In genomic region chr7:112789693-112790092, GRCm38 (mm10) we compare ENCODE assay signal across 27 mouse cellular contexts.
DNase-seq lines count a peak whose midpoint lies in the region; ATAC-seq and TF ChIP-seq lines count a peak whose summit lies in the region.
"Had no signal": no experiment of that assay in that cellular context is flagged by ENCODE, and none has a peak within 500 bp of the region (broad histone marks: within the 10 kb centered on the region; RNA-seq: fewer than 3 reads in every experiment).

No protein-coding gene starts in this region.

- H3K9me3 ChIP-seq in embryonic facial prominence, embryonic 14.5 days (ENCODE audit: control insufficient read depth, low read length) = no peaks in the 10 kb centered on the region
- H3K9me3 ChIP-seq in embryonic facial prominence, embryonic 10.5 days = no peaks in the 10 kb centered on the region
- no peaks in the 10 kb centered on the region for H3K9me3 ChIP-seq in hindbrain, embryonic 13.5 days
- no peaks in the 10 kb centered on the region for H3K9me3 ChIP-seq in hindbrain, embryonic 12.5 days (replicated peaks)
- no peaks in the 10 kb centered on the region for H3K9me3 ChIP-seq in lung, postnatal 0 days (ENCODE audit: low read length)
- no peaks in the 10 kb centered on the region for H3K9me3 ChIP-seq in stomach, postnatal 0 days (ENCODE audit: control insufficient read depth, low read length)
- H3K9me3 ChIP-seq: forebrain, embryonic 10.5 days; heart, embryonic 13.5 days; midbrain, embryonic 15.5 days; neural tube, embryonic 12.5 days had no signal

- peaks cover 42% of the 10 kb centered on the region for H3K4me1 ChIP-seq in embryonic facial prominence, embryonic 14.5 days (ENCODE audit: control insufficient read depth, insufficient read depth, low read length)
- H3K4me1 ChIP-seq in embryonic facial prominence, embryonic 10.5 days = peaks cover 79% of the 10 kb centered on the region
- peaks cover 59% of the 10 kb centered on the region for H3K4me1 ChIP-seq in hindbrain, embryonic 13.5 days (replicated peaks)
- H3K4me1 ChIP-seq in hindbrain, embryonic 12.5 days = peaks cover 61% of the 10 kb centered on the region
- peaks cover 22% of the 10 kb centered on the region for H3K4me1 ChIP-seq in lung, postnatal 0 days (ENCODE audit: insufficient read depth, low read depth, low read length)
- H3K4me1 ChIP-seq in stomach, postnatal 0 days (replicated peaks; ENCODE audit: control insufficient read depth, insufficient read depth) = peaks cover 14% of the 10 kb centered on the region

- TF ChIP-seq CTCF in lung, postnatal 0 days (IDR thresholded peaks at IDR 0.05) = no peak
- no peak for TF ChIP-seq CTCF in stomach, postnatal 0 days (IDR thresholded peaks at IDR 0.05; ENCODE audit: low read depth)

- no peaks in the 10 kb centered on the region for H3K36me3 ChIP-seq in embryonic facial prominence, embryonic 14.5 days (ENCODE audit: control insufficient read depth, insufficient read depth, low read length)
- H3K36me3 ChIP-seq in embryonic facial prominence, embryonic 10.5 days (replicated peaks) = no peaks in the 10 kb centered on the region
- H3K36me3 ChIP-seq in hindbrain, embryonic 13.5 days = no peaks in the 10 kb centered on the region
- H3K36me3 ChIP-seq in hindbrain, embryonic 12.5 days = no peaks in the 10 kb centered on the region
- H3K36me3 ChIP-seq in lung, postnatal 0 days (ENCODE audit: insufficient read depth, low read length) = no peaks in the 10 kb centered on the region
- no peaks in the 10 kb centered on the region for H3K36me3 ChIP-seq in stomach, postnatal 0 days (ENCODE audit: control insufficient read depth, insufficient read depth, low read length)
- H3K36me3 ChIP-seq: forebrain, embryonic 10.5 days; midbrain, embryonic 15.5 days; neural tube, embryonic 12.5 days had no signal

- no peaks in the 10 kb centered on the region for H3K27me3 ChIP-seq in embryonic facial prominence, embryonic 14.5 days (replicated peaks; ENCODE audit: control insufficient read depth, insufficient read depth, low read length)
- no peaks in the 10 kb centered on the region for H3K27me3 ChIP-seq in embryonic facial prominence, embryonic 10.5 days (replicated peaks; ENCODE audit: low read depth, poor library complexity, severe bottlenecking)
- H3K27me3 ChIP-seq in hindbrain, embryonic 13.5 days = no peaks in the 10 kb centered on the region
- H3K27me3 ChIP-seq in hindbrain, embryonic 12.5 days = no peaks in the 10 kb centered on the region
- H3K27me3 ChIP-seq in lung, postnatal 0 days (replicated peaks; ENCODE audit: insufficient read depth, low read length) = no peaks in the 10 kb centered on the region
- H3K27me3 ChIP-seq in stomach, postnatal 0 days (ENCODE audit: control insufficient read depth, insufficient read depth, low read length) = no peaks in the 10 kb centered on the region
- H3K27me3 ChIP-seq: CH12.LX; heart, embryonic 13.5 days; midbrain, embryonic 15.5 days; neural tube, embryonic 12.5 days had no signal

- no peak overlapping the region for H3K4me3 ChIP-seq in embryonic facial prominence, embryonic 14.5 days (ENCODE audit: low read depth, low read length)
- H3K4me3 ChIP-seq in embryonic facial prominence, embryonic 10.5 days = no peak overlapping the region
- no peak overlapping the region for H3K4me3 ChIP-seq in hindbrain, embryonic 13.5 days
- no peak overlapping the region for H3K4me3 ChIP-seq in hindbrain, embryonic 12.5 days
- no peak overlapping the region for H3K4me3 ChIP-seq in lung, postnatal 0 days (ENCODE audit: low read depth, low read length)
- H3K4me3 ChIP-seq in stomach, postnatal 0 days (ENCODE audit: low read depth, low read length) = no peak overlapping the region
- H3K4me3 ChIP-seq: forebrain, embryonic 10.5 days; heart, embryonic 13.5 days; midbrain, embryonic 15.5 days; neural tube, embryonic 12.5 days had no signal

- H3K4me2 ChIP-seq in embryonic facial prominence, embryonic 14.5 days (ENCODE audit: low read depth, low read length) = no peak overlapping the region
- H3K4me2 ChIP-seq in hindbrain, embryonic 13.5 days = no peak overlapping the region
- no peak overlapping the region for H3K4me2 ChIP-seq in hindbrain, embryonic 12.5 days (replicated peaks)
- no peak overlapping the region for H3K4me2 ChIP-seq in lung, postnatal 0 days (replicated peaks; ENCODE audit: low read depth, low read length)
- H3K4me2 ChIP-seq in stomach, postnatal 0 days (replicated peaks; ENCODE audit: low read depth) = no peak overlapping the region
- H3K4me2 ChIP-seq: heart, embryonic 13.5 days; liver, embryonic 11.5 days; midbrain, embryonic 15.5 days; neural tube, embryonic 12.5 days had no signal

- no peak for DNase-seq in embryonic facial prominence, embryonic 14.5 days (ENCODE audit: low spot score)
- DNase-seq in embryonic facial prominence, embryonic 10.5 days (ENCODE audit: low spot score) = no peak
- no peak for DNase-seq in lung, postnatal 0 days (ENCODE audit: low spot score)
- DNase-seq in lung, postnatal 36 days = no peak
- DNase-seq in stomach, postnatal 0 days (ENCODE audit: low spot score) = no peak
- DNase-seq in Muller cell, postnatal 12 days (ENCODE audit: inconsistent ontology term) = no peak
- DNase-seq: adrenal gland, postnatal 10 days; cerebellum, adult 8-10 months; cerebellum, postnatal 25 days; forebrain, postnatal 0 days; gastrocnemius, postnatal 25 days; heart, adult 18-20 months; heart, postnatal 10 days; kidney, adult 2 months; layer of hippocampus, adult 9-11 months; right cerebral cortex, postnatal 4 days; thymus, postnatal 4 days had no signal

- WGBS in embryonic facial prominence, embryonic 14.5 days = 87% methylated on average over 4 of the region's 4 CpGs
- 83% methylated on average over 4 of the region's 4 CpGs for WGBS in embryonic facial prominence, embryonic 10.5 days
- WGBS in hindbrain, embryonic 13.5 days = 88% methylated on average over 4 of the region's 4 CpGs
- WGBS in hindbrain, embryonic 12.5 days = 85% methylated on average over 4 of the region's 4 CpGs
- 73% methylated on average over 4 of the region's 4 CpGs for WGBS in lung, postnatal 0 days
- whole genome bisulfite sequencing in stomach, postnatal 0 days = 86% methylated on average over 4 of the region's 4 CpGs

- H3K9ac ChIP-seq in embryonic facial prominence, embryonic 14.5 days (ENCODE audit: low read depth, low read length) = no peak overlapping the region
- H3K9ac ChIP-seq in hindbrain, embryonic 13.5 days = no peak overlapping the region
- H3K9ac ChIP-seq in hindbrain, embryonic 12.5 days = no peak overlapping the region
- H3K9ac ChIP-seq in lung, postnatal 0 days (replicated peaks; ENCODE audit: low read depth) = no peak overlapping the region
- H3K9ac ChIP-seq in stomach, postnatal 0 days (ENCODE audit: low read length) = no peak overlapping the region
- H3K9ac ChIP-seq: forebrain, postnatal 0 days; heart, embryonic 13.5 days; midbrain, embryonic 15.5 days; neural tube, embryonic 12.5 days had no signal

- H3K27ac ChIP-seq in embryonic facial prominence, embryonic 14.5 days (replicated peaks; ENCODE audit: low read depth, low read length) = peak overlapping the region; percentile 56; the same call in 1 of the 2 replicates
- H3K27ac ChIP-seq in embryonic facial prominence, embryonic 10.5 days (replicated peaks) = no peak overlapping the region
- 0 out of 2 replicates have a peak overlapping the region, but pooled peaks have one; percentile 26 for H3K27ac ChIP-seq in hindbrain, embryonic 13.5 days
- H3K27ac ChIP-seq in hindbrain, embryonic 12.5 days = no peak overlapping the region
- H3K27ac ChIP-seq in lung, postnatal 0 days (ENCODE audit: low read length) = peak overlapping the region; percentile 47; the same call in 1 of the 2 replicates
- H3K27ac ChIP-seq in stomach, postnatal 0 days (replicated peaks) = 0 out of 2 replicates have a peak overlapping the region, but pooled peaks have one; percentile 13
- H3K27ac ChIP-seq: heart, embryonic 13.5 days; macrophage; neural tube, embryonic 12.5 days had no signal

- no peak for TF ChIP-seq EP300 in lung, postnatal 0 days (IDR thresholded peaks at IDR 0.05)
- TF ChIP-seq EP300 in stomach, postnatal 0 days (optimal IDR thresholded peaks at IDR 0.05) = no peak

- ATAC-seq in embryonic facial prominence, embryonic 14.5 days (ENCODE audit: low read depth) = no peak
- ATAC-seq in hindbrain, embryonic 13.5 days (ENCODE audit: low FRiP score) = no peak
- ATAC-seq in hindbrain, embryonic 12.5 days (ENCODE audit: low FRiP score) = no peak
- no peak for ATAC-seq in lung, postnatal 0 days
- ATAC-seq in stomach, postnatal 0 days (ENCODE audit: low FRiP score, low TSS enrichment) = no peak
- ATAC-seq: forebrain, postnatal 0 days; hindbrain, embryonic 16.5 days; midbrain, embryonic 15.5 days had no signal

Comparison
In these comparisons a context has a peak if more than half of its experiments do, and no peak if none do; other contexts are left out.
1. H3K27ac ChIP-seq: peak in embryonic facial prominence, embryonic 14.5 days (single experiment), hindbrain, embryonic 13.5 days (single experiment), lung, postnatal 0 days (single experiment) and stomach, postnatal 0 days (single experiment); none in embryonic facial prominence, embryonic 10.5 days (single experiment) and hindbrain, embryonic 12.5 days (single experiment).